Mouse (Mus musculus): ENCODE data around the gene Tshb. TPM values are rescaled to one million over a fixed set of nuclear protein-coding genes. Genes with fewer than 3 reads are reported as not detected.

Gene Tshb
- total RNA-seq, 2 experiments from 2014 or later, result not detected

- DNase-seq (ENCODE audit: low spot score), result no peak
- intact Hi-C loops (cut with DNase I), result no loop called here
These were observed 43.6 kb downstream of the Tshb start for GRCm38 (mm10) chr3:102738926-102739325.

- DNase-seq (ENCODE audit: low spot score), result no peak
- intact Hi-C loops (cut with DNase I), result no loop called here
These were observed 44.2 kb downstream of the Tshb start for GRCm38 (mm10) chr3:102738161-102738901.

- intact Hi-C loops (cut with DNase I), result loop anchor here (2.0 kb wide), 1 partner anchor 18 kb away; no protein-coding TSS in a partner anchor
- DNase-seq (ENCODE audit: low spot score), result no peak
These were observed 45.4 kb downstream of the Tshb start for GRCm38 (mm10) chr3:102737106-102737505.

- no peak for DNase-seq (ENCODE audit: low spot score)
- intact Hi-C loops (cut with DNase I), result loop anchor here (2.0 kb wide), 1 partner anchor 18 kb away; no protein-coding TSS in a partner anchor
These were observed 46.1 kb downstream of the Tshb start for GRCm38 (mm10) chr3:102736436-102736835.

GRCm38 (mm10) chr3:102735638-102736037 lies 46.9 kb downstream of the Tshb start:
- intact Hi-C loops (cut with DNase I), result loop anchor here (2.0 kb wide), 1 partner anchor 19 kb away; no protein-coding TSS in a partner anchor
- no peak for DNase-seq (ENCODE audit: low spot score)

GRCm38 (mm10) chr3:102735031-102735558 lies 47.4 kb downstream of the Tshb start:
- no peak for DNase-seq (ENCODE audit: low spot score)
- intact Hi-C loops (cut with DNase I), result no loop called here

- intact Hi-C loops (cut with DNase I), result no loop called here
- DNase-seq (ENCODE audit: low spot score), result peak; percentile 51
These were observed 48.0 kb downstream of the Tshb start, which contains the start of gene Tspan2 for GRCm38 (mm10) chr3:102734313-102735030. Tspan2 (plus strand) TSS chr3:102734529.

GRCm38 (mm10) chr3:102733936-102734312 lies 48.6 kb downstream of the Tshb start:
- DNase-seq (ENCODE audit: low spot score), result no peak
- intact Hi-C loops (cut with DNase I), result no loop called here

- intact Hi-C loops (cut with DNase I), result no loop called here
- no peak for DNase-seq (ENCODE audit: low spot score)
These were observed 49.5 kb downstream of the Tshb start for GRCm38 (mm10) chr3:102733050-102733449.

- DNase-seq (ENCODE audit: low spot score), result no peak
- intact Hi-C loops (cut with DNase I), result no loop called here
These were observed 49.9 kb downstream of the Tshb start for GRCm38 (mm10) chr3:102732619-102733018.

- intact Hi-C loops (cut with DNase I), result no loop called here
- DNase-seq (ENCODE audit: low spot score), result no peak
These were observed 51.4 kb downstream of the Tshb start for GRCm38 (mm10) chr3:102731112-102731511.

GRCm38 (mm10) chr3:102729416-102729815 lies 53.1 kb downstream of the Tshb start:
- no peak for DNase-seq (ENCODE audit: low spot score)
- intact Hi-C loops (cut with DNase I), result loop anchor here (10.0 kb wide), 1 partner anchor 265 kb away; the partner anchor contains the start of gene Sike1

Other genes with a start within 250 kb of the Tshb start
- 10 to 100 TPM; 12.7 to 15.0 TPM for gene Tspan2, start 48.2 kb downstream of the Tshb start, total RNA-seq (2021)
- gene Sycp1, start 153.4 kb upstream of the Tshb start, total RNA-seq (2021), result not detected
- gene Nr1h5, start 181.4 kb upstream of the Tshb start, total RNA-seq (2021), result not detected
- 10 to 100 TPM; 78.0 to 89.5 TPM for gene Sike1, start 213.0 kb upstream of the Tshb start, total RNA-seq (2021)
- gene Csde1, start 237.7 kb upstream of the Tshb start, total RNA-seq (2021), result 100 to 1,000 TPM; 488 to 535 TPM